Mouse (Mus musculus): ENCODE measurements around the gene Kmo. TPM values are rescaled to one million over a fixed set of nuclear protein-coding genes. Genes with fewer than 3 reads are reported as not detected.

Gene Kmo
- polyA plus RNA-seq, 1 experiment, result not detected

GRCm38 (mm10) chr1:175659900-175660299, 39.7 kb downstream of the Kmo start:
- Histone ChIP-seq H3K27ac (ENCODE audit: insufficient read depth, low read length) (no peak overlapping the region), H3K9ac (ENCODE audit: low read depth, poor library complexity, severe bottlenecking) (no peak overlapping the region), H3K27me3 (ENCODE audit: control insufficient read depth, insufficient read depth, low read length, poor library complexity, severe bottlenecking) (no peaks in the 10 kb centered on the region), H3K9me3 (replicated peaks; ENCODE audit: control insufficient read depth, insufficient read depth, low read length, poor library complexity, severe bottlenecking) (no peaks in the 10 kb centered on the region), H3K4me3 (ENCODE audit: low read depth, low read length) (no peak overlapping the region), H3K36me3 (ENCODE audit: control insufficient read depth, insufficient read depth, low read length, poor library complexity, severe bottlenecking) (no peaks in the 10 kb centered on the region), H3K4me1 (ENCODE audit: control insufficient read depth, insufficient read depth, low read length) (no peaks in the 10 kb centered on the region)
- TF ChIP-seq EP300 (IDR thresholded peaks at IDR 0.05; ENCODE audit: insufficient read depth, low read depth, low read length) (no peak), POLR2A (IDR thresholded peaks at IDR 0.05; ENCODE audit: insufficient read depth, low read length) (no peak), CTCF (IDR thresholded peaks at IDR 0.05; ENCODE audit: low read depth, low read length) (no peak)

- Histone ChIP-seq H3K36me3 (ENCODE audit: control insufficient read depth, insufficient read depth, low read length, poor library complexity, severe bottlenecking) (no peaks in the 10 kb centered on the region), H3K9ac (ENCODE audit: low read depth, poor library complexity, severe bottlenecking) (no peak overlapping the region), H3K4me1 (ENCODE audit: control insufficient read depth, insufficient read depth, low read length) (peaks cover 1% of the 10 kb centered on the region), H3K27me3 (ENCODE audit: control insufficient read depth, insufficient read depth, low read length, poor library complexity, severe bottlenecking) (no peaks in the 10 kb centered on the region), H3K4me3 (ENCODE audit: low read depth, low read length) (no peak overlapping the region), H3K9me3 (replicated peaks; ENCODE audit: control insufficient read depth, insufficient read depth, low read length, poor library complexity, severe bottlenecking) (no peaks in the 10 kb centered on the region), H3K27ac (ENCODE audit: insufficient read depth, low read length) (no peak overlapping the region)
- TF ChIP-seq POLR2A (IDR thresholded peaks at IDR 0.05; ENCODE audit: insufficient read depth, low read length) (no peak), CTCF (IDR thresholded peaks at IDR 0.05; ENCODE audit: low read depth, low read length) (no peak), EP300 (IDR thresholded peaks at IDR 0.05; ENCODE audit: insufficient read depth, low read depth, low read length) (no peak)
These were observed 48.7 kb downstream of the Kmo start for GRCm38 (mm10) chr1:175668666-175669405.

GRCm38 (mm10) chr1:175669456-175669855, 49.3 kb downstream of the Kmo start:
- TF ChIP-seq EP300 (IDR thresholded peaks at IDR 0.05; ENCODE audit: insufficient read depth, low read depth, low read length) (no peak), CTCF (IDR thresholded peaks at IDR 0.05; ENCODE audit: low read depth, low read length) (no peak), POLR2A (IDR thresholded peaks at IDR 0.05; ENCODE audit: insufficient read depth, low read length) (no peak)

GRCm38 (mm10) chr1:175670042-175670441, 49.9 kb downstream of the Kmo start:
- H3K4me1 ChIP-seq (ENCODE audit: control insufficient read depth, insufficient read depth, low read length), result peaks cover 1% of the 10 kb centered on the region
- TF ChIP-seq EP300 (IDR thresholded peaks at IDR 0.05; ENCODE audit: insufficient read depth, low read depth, low read length), result no peak
- no peak for TF ChIP-seq CTCF (IDR thresholded peaks at IDR 0.05; ENCODE audit: low read depth, low read length)
- TF ChIP-seq POLR2A (IDR thresholded peaks at IDR 0.05; ENCODE audit: insufficient read depth, low read length), result no peak
- H3K27ac ChIP-seq (ENCODE audit: insufficient read depth, low read length), result no peak overlapping the region

More at GRCm38 (mm10) chr1:175669456-175669855, 49.3 kb downstream of the Kmo start:
- H3K4me3 ChIP-seq (ENCODE audit: low read depth, low read length), result no peak overlapping the region
- no peak overlapping the region for H3K27ac ChIP-seq (ENCODE audit: insufficient read depth, low read length)
- no peak overlapping the region for H3K9ac ChIP-seq (ENCODE audit: low read depth, poor library complexity, severe bottlenecking)
- H3K4me1 ChIP-seq (ENCODE audit: control insufficient read depth, insufficient read depth, low read length), result peaks cover 1% of the 10 kb centered on the region
- no peaks in the 10 kb centered on the region for H3K27me3 ChIP-seq (ENCODE audit: control insufficient read depth, insufficient read depth, low read length, poor library complexity, severe bottlenecking)
- H3K9me3 ChIP-seq (replicated peaks; ENCODE audit: control insufficient read depth, insufficient read depth, low read length, poor library complexity, severe bottlenecking), result no peaks in the 10 kb centered on the region
- no peaks in the 10 kb centered on the region for H3K36me3 ChIP-seq (ENCODE audit: control insufficient read depth, insufficient read depth, low read length, poor library complexity, severe bottlenecking)

GRCm38 (mm10) chr1:175671626-175672025, 51.4 kb downstream of the Kmo start:
- H3K4me3 ChIP-seq (ENCODE audit: low read depth, low read length), result no peak overlapping the region
- no peaks in the 10 kb centered on the region for H3K36me3 ChIP-seq (ENCODE audit: control insufficient read depth, insufficient read depth, low read length, poor library complexity, severe bottlenecking)
- TF ChIP-seq CTCF (IDR thresholded peaks at IDR 0.05; ENCODE audit: low read depth, low read length) (no peak), EP300 (IDR thresholded peaks at IDR 0.05; ENCODE audit: insufficient read depth, low read depth, low read length) (no peak), POLR2A (IDR thresholded peaks at IDR 0.05; ENCODE audit: insufficient read depth, low read length) (no peak)
- no peaks in the 10 kb centered on the region for H3K27me3 ChIP-seq (ENCODE audit: control insufficient read depth, insufficient read depth, low read length, poor library complexity, severe bottlenecking)
- no peak overlapping the region for H3K9ac ChIP-seq (ENCODE audit: low read depth, poor library complexity, severe bottlenecking)
- no peaks in the 10 kb centered on the region for H3K9me3 ChIP-seq (replicated peaks; ENCODE audit: control insufficient read depth, insufficient read depth, low read length, poor library complexity, severe bottlenecking)
- H3K27ac ChIP-seq (ENCODE audit: insufficient read depth, low read length), result no peak overlapping the region
- peaks cover 1% of the 10 kb centered on the region for H3K4me1 ChIP-seq (ENCODE audit: control insufficient read depth, insufficient read depth, low read length)

More at GRCm38 (mm10) chr1:175670042-175670441, 49.9 kb downstream of the Kmo start:
- Histone ChIP-seq H3K4me3 (ENCODE audit: low read depth, low read length) (no peak overlapping the region), H3K9me3 (replicated peaks; ENCODE audit: control insufficient read depth, insufficient read depth, low read length, poor library complexity, severe bottlenecking) (no peaks in the 10 kb centered on the region), H3K27me3 (ENCODE audit: control insufficient read depth, insufficient read depth, low read length, poor library complexity, severe bottlenecking) (no peaks in the 10 kb centered on the region), H3K9ac (ENCODE audit: low read depth, poor library complexity, severe bottlenecking) (no peak overlapping the region), H3K36me3 (ENCODE audit: control insufficient read depth, insufficient read depth, low read length, poor library complexity, severe bottlenecking) (no peaks in the 10 kb centered on the region)

GRCm38 (mm10) chr1:175673563-175674325, 53.6 kb downstream of the Kmo start:
- Histone ChIP-seq H3K36me3 (ENCODE audit: control insufficient read depth, insufficient read depth, low read length, poor library complexity, severe bottlenecking) (no peaks in the 10 kb centered on the region), H3K9me3 (replicated peaks; ENCODE audit: control insufficient read depth, insufficient read depth, low read length, poor library complexity, severe bottlenecking) (no peaks in the 10 kb centered on the region)
- no peak for TF ChIP-seq EP300 (IDR thresholded peaks at IDR 0.05; ENCODE audit: insufficient read depth, low read depth, low read length)
- no peak for TF ChIP-seq POLR2A (IDR thresholded peaks at IDR 0.05; ENCODE audit: insufficient read depth, low read length)
- no peak for TF ChIP-seq CTCF (IDR thresholded peaks at IDR 0.05; ENCODE audit: low read depth, low read length)

More at GRCm38 (mm10) chr1:175673563-175674325, 53.6 kb downstream of the Kmo start:
- Histone ChIP-seq H3K27me3 (ENCODE audit: control insufficient read depth, insufficient read depth, low read length, poor library complexity, severe bottlenecking) (no peaks in the 10 kb centered on the region), H3K9ac (ENCODE audit: low read depth, poor library complexity, severe bottlenecking) (no peak overlapping the region), H3K27ac (ENCODE audit: insufficient read depth, low read length) (no peak overlapping the region), H3K4me1 (ENCODE audit: control insufficient read depth, insufficient read depth, low read length) (peaks cover 1% of the 10 kb centered on the region), H3K4me3 (ENCODE audit: low read depth, low read length) (no peak overlapping the region)

All from ES-Bruce4 (cell line).